Mouse (Mus musculus): Measurements from ENCODE around the gene Tnks2. TPM values are rescaled to one million over a fixed set of nuclear protein-coding genes. Genes with fewer than 3 reads are reported as not detected.

Tnks2 gene
- total and polyA plus RNA-seq, 3 experiments, result 59.7 to 90.5 (median 73.1) TPM

GRCm38 (mm10) chr19:36938008-36938407, 104.0 kb downstream of the Tnks2 start:
- Histone ChIP-seq H3K4me3 (replicated peaks in 1 of 3; ENCODE audit: low read depth in 2 of 3, low read length in 2 of 3, poor library complexity in 1 of 3) (no peak overlapping the region), H3K36me3 (replicated peaks in 1 of 2; ENCODE audit: control insufficient read depth in 1 of 2, insufficient read depth in 1 of 2, low read length in 1 of 2) (peaks cover 3 to 33% of the 10 kb centered on the region in 2 experiments), H3K27ac (ENCODE audit: insufficient read depth, low read depth) (no peak overlapping the region), H3K27me3 (replicated peaks) (no peaks in the 10 kb centered on the region), H3K4me1 (ENCODE audit: control insufficient read depth in 1 of 2, insufficient read depth in 2 of 2) (peaks cover 0 to 5% of the 10 kb centered on the region in 2 experiments; a peak in 1 of 4 replicates), H3K79me2 (replicated peaks; ENCODE audit: control insufficient read depth, extremely low read depth, insufficient read depth, poor library complexity, severe bottlenecking) (peaks cover 80% of the 10 kb centered on the region), H3K4me2 (ENCODE audit: insufficient read depth, low read depth, poor library complexity, severe bottlenecking) (no peak overlapping the region), H3K9ac (ENCODE audit: insufficient read depth, low read depth) (no peak overlapping the region), H3K9me3 (replicated peaks; ENCODE audit: low read length) (no peaks in the 10 kb centered on the region)
- DNase-seq (ENCODE audit: extremely low read depth), result no peak
- TF ChIP-seq GABPA (IDR thresholded peaks at IDR 0.05; ENCODE audit: insufficient replicate concordance, low read depth, low read length) (no peak), UBTF (IDR thresholded peaks at IDR 0.05; ENCODE audit: low read depth, low read length) (no peak), TBP (conservative IDR thresholded peaks at IDR 0.05; ENCODE audit: low read depth, low read length) (no peak), KAT2A (IDR thresholded peaks at IDR 0.05; ENCODE audit: insufficient replicate concordance, low read length) (no peak), MXI1 (IDR thresholded peaks at IDR 0.05; ENCODE audit: low read depth, low read length) (no peak), CHD1 (IDR thresholded peaks at IDR 0.05; ENCODE audit: low read depth, low read length) (no peak), TCF12 (IDR thresholded peaks at IDR 0.05; ENCODE audit: low read depth, low read length) (no peak), USF1 (IDR thresholded peaks at IDR 0.05; ENCODE audit: low read depth, low read length) (no peak), ETS1 (conservative IDR thresholded peaks at IDR 0.05; ENCODE audit: low read depth, low read length) (no peak)
- dilution Hi-C loops (cut with MboI; ENCODE audit: extremely low pct_ligation_motif_present, extremely low pct_unique_long_range_greater_than_20kb, low sequenced_read_pairs) (no loop called here), in situ Hi-C loops (cut with MboI; ENCODE audit: low pct_ligation_motif_present, low pct_unique_long_range_greater_than_20kb, low sequenced_read_pairs) (no loop called here)

- H3K27ac ChIP-seq (ENCODE audit: insufficient read depth, low read depth), result no peak overlapping the region
- H3K4me1 ChIP-seq (ENCODE audit: control insufficient read depth in 1 of 2, insufficient read depth in 2 of 2), result peaks cover 0 to 5% of the 10 kb centered on the region in 2 experiments; a peak in 1 of 4 replicates
- dilution Hi-C loops (cut with MboI; ENCODE audit: extremely low pct_ligation_motif_present, extremely low pct_unique_long_range_greater_than_20kb, low sequenced_read_pairs), result no loop called here
Measured at GRCm38 (mm10) chr19:36940064-36940463, 106.0 kb downstream of the Tnks2 start.

More at GRCm38 (mm10) chr19:36940064-36940463, 106.0 kb downstream of the Tnks2 start:
- H3K4me3 ChIP-seq (replicated peaks in 1 of 3; ENCODE audit: low read depth in 2 of 3, low read length in 2 of 3, poor library complexity in 1 of 3), result no peak overlapping the region
- no peaks in the 10 kb centered on the region for H3K9me3 ChIP-seq (replicated peaks; ENCODE audit: low read length)
- no peak for TF ChIP-seq CHD1 (IDR thresholded peaks at IDR 0.05; ENCODE audit: low read depth, low read length)
- no peak for TF ChIP-seq TCF12 (IDR thresholded peaks at IDR 0.05; ENCODE audit: low read depth, low read length)
- no peak for TF ChIP-seq POLR2AphosphoS2 (IDR thresholded peaks at IDR 0.05; ENCODE audit: low read depth, low read length)
- TF ChIP-seq MYC (IDR thresholded peaks at IDR 0.05; ENCODE audit: low read depth, low read length), result no peak
- H3K79me2 ChIP-seq (replicated peaks; ENCODE audit: control insufficient read depth, extremely low read depth, insufficient read depth, poor library complexity, severe bottlenecking), result peaks cover 73% of the 10 kb centered on the region
- peaks cover 6 to 38% of the 10 kb centered on the region in 2 experiments for H3K36me3 ChIP-seq (replicated peaks in 1 of 2; ENCODE audit: control insufficient read depth in 1 of 2, insufficient read depth in 1 of 2, low read length in 1 of 2)
- no peak for DNase-seq (ENCODE audit: extremely low read depth)
- H3K9ac ChIP-seq (ENCODE audit: insufficient read depth, low read depth), result no peak overlapping the region
- H3K4me2 ChIP-seq (ENCODE audit: insufficient read depth, low read depth, poor library complexity, severe bottlenecking), result no peak overlapping the region
- no peaks in the 10 kb centered on the region for H3K27me3 ChIP-seq (replicated peaks)
- in situ Hi-C loops (cut with MboI; ENCODE audit: low pct_ligation_motif_present, low pct_unique_long_range_greater_than_20kb, low sequenced_read_pairs), result no loop called here

Other genes starting within 250 kb of the Tnks2 start
- gene Ppp1r3c, start 97.6 kb upstream of the Tnks2 start, total RNA-seq (2012; rRNA removed), result not detected in 2 replicates
- not detected in 2 replicates for gene Ppp1r3c, start 97.6 kb upstream of the Tnks2 start, total RNA-seq (2014; rRNA removed)
- not detected in 2 replicates for gene Ppp1r3c, start 97.6 kb upstream of the Tnks2 start, polyA plus RNA-seq (2012; ENCODE audit: insufficient read length, low read depth)
- 1.4 and 1.6 TPM in 2 replicates for gene Fgfbp3, start 85.4 kb downstream of the Tnks2 start, total RNA-seq (2012; rRNA removed)
- 0.64 and 1.3 TPM in 2 replicates for gene Fgfbp3, start 85.4 kb downstream of the Tnks2 start, total RNA-seq (2014; rRNA removed)
- 1.8 and 2.1 TPM in 2 replicates for gene Fgfbp3, start 85.4 kb downstream of the Tnks2 start, polyA plus RNA-seq (2012; ENCODE audit: insufficient read length, low read depth)
- gene Btaf1, start 91.8 kb downstream of the Tnks2 start, total RNA-seq (2012; rRNA removed), result 38.3 and 42.8 TPM in 2 replicates
- 43.2 and 52.7 TPM in 2 replicates for gene Btaf1, start 91.8 kb downstream of the Tnks2 start, total RNA-seq (2014; rRNA removed)
- gene Btaf1, start 91.8 kb downstream of the Tnks2 start, polyA plus RNA-seq (2012; ENCODE audit: insufficient read length, low read depth), result 29.4 and 31.9 TPM in 2 replicates